Mouse (Mus musculus): ENCODE results near the gene Asic2. TPM values are rescaled to one million over a fixed set of nuclear protein-coding genes. Genes with fewer than 3 reads are reported as not detected.

The Asic2 gene
- polyA plus RNA-seq, 1 experiment from 2014 or later, result 17.7 TPM

GRCm38 (mm10) chr11:80918332-80918731, 1049.9 kb downstream of the Asic2 start:
- no peak overlapping the region for H3K4me2 ChIP-seq
- H3K27ac ChIP-seq (replicated peaks), result no peak overlapping the region
- no peak for ATAC-seq (ENCODE audit: low FRiP score, low read depth)
- H3K4me3 ChIP-seq, result no peak overlapping the region
- H3K9ac ChIP-seq, result no peak overlapping the region
- no peaks in the 10 kb centered on the region for H3K36me3 ChIP-seq
- WGBS, result 90% methylated on average over 5 of the region's 5 CpGs
- H3K27me3 ChIP-seq, result no peaks in the 10 kb centered on the region
- peaks cover 2% of the 10 kb centered on the region; the same call in 1 of the 2 replicates for H3K4me1 ChIP-seq (replicated peaks)
- H3K9me3 ChIP-seq, result no peaks in the 10 kb centered on the region

DNA sequence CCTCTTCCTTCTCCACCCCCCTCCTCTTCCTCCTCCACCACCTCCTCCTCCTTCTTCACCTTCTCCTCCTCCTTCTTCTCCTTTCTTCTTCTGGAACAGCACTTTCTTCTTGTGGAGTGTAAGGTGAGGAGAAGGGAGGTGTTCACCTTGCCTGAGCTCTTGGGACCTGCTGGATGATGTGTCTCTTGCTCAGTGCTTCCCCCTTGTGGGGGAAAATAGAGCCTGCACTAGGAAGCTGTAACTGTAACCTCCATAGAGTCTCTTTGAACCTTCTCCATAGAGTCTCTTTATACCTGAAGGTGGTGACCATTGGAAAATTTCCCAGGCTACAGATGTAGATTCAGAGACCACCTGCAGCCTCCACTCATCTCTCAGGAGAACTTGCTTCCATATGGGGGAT, 1050.6 kb downstream of the Asic2 start:
- no peak for ATAC-seq (ENCODE audit: low FRiP score, low read depth)

DNA sequence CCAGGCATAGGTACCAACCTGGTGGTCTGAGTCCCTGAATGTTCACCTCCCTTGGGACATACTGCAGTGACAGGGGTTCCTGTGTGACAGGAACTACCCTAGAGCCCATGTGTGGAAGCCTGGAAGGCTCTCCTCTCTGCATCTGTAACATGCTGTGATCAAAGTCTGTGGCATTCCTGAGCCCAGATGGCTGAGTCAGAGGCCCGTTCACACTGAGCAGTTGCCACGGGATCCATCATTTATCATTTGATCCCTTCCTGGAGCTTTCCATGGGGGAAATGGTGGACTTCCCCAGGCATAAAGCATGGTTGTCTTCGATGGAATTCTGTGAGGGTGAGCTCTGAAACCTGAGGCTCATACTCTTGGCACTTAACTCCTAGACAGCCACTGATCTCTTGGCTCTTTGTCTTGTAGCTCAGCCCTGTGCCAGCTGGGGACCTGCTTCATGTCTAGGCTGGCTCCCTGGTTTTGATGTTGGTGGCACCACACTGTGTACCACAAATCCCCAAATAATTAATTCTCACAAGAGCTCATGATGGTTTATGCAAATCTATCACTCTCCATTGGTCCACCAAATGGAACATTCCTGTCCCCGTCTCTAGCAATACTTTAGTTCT, 1054.7 kb downstream of the Asic2 start:
- no peaks in the 10 kb centered on the region for H3K9me3 ChIP-seq
- no peak overlapping the region for H3K27ac ChIP-seq (replicated peaks)
- no peak overlapping the region for H3K4me3 ChIP-seq
- no peaks in the 10 kb centered on the region for H3K4me1 ChIP-seq (replicated peaks)
- WGBS, result 43% methylated on average over 4 of the region's 4 CpGs
- H3K9ac ChIP-seq, result no peak overlapping the region
- ATAC-seq (ENCODE audit: low FRiP score, low read depth), result no peak
- H3K36me3 ChIP-seq, result no peaks in the 10 kb centered on the region
- no peaks in the 10 kb centered on the region for H3K27me3 ChIP-seq
- H3K4me2 ChIP-seq, result no peak overlapping the region

More for the DNA sequence above, 1050.6 kb downstream of the Asic2 start:
- Histone ChIP-seq H3K27me3 (no peaks in the 10 kb centered on the region), H3K4me2 (no peak overlapping the region), H3K4me3 (no peak overlapping the region), H3K36me3 (no peaks in the 10 kb centered on the region), H3K9me3 (no peaks in the 10 kb centered on the region), H3K4me1 (replicated peaks) (no peaks in the 10 kb centered on the region), H3K9ac (no peak overlapping the region), H3K27ac (replicated peaks) (no peak overlapping the region)

GRCm38 (mm10) chr11:80912721-80913120, 1055.5 kb downstream of the Asic2 start:
- no peak for ATAC-seq (ENCODE audit: low FRiP score, low read depth)

GRCm38 (mm10) chr11:80907820-80908219, 1060.4 kb downstream of the Asic2 start:
- Histone ChIP-seq H3K9me3 (no peaks in the 10 kb centered on the region), H3K27ac (replicated peaks) (no peak overlapping the region), H3K4me3 (no peak overlapping the region), H3K4me2 (no peak overlapping the region), H3K36me3 (no peaks in the 10 kb centered on the region), H3K4me1 (replicated peaks) (no peaks in the 10 kb centered on the region), H3K9ac (no peak overlapping the region), H3K27me3 (no peaks in the 10 kb centered on the region)
- 90% methylated on average over 6 of the region's 6 CpGs for WGBS
- ATAC-seq (ENCODE audit: low FRiP score, low read depth), result no peak

More at GRCm38 (mm10) chr11:80912721-80913120, 1055.5 kb downstream of the Asic2 start:
- no peak overlapping the region for H3K4me2 ChIP-seq
- H3K4me1 ChIP-seq (replicated peaks), result no peaks in the 10 kb centered on the region
- no peak overlapping the region for H3K9ac ChIP-seq
- no peaks in the 10 kb centered on the region for H3K36me3 ChIP-seq
- no peak overlapping the region for H3K4me3 ChIP-seq
- no peaks in the 10 kb centered on the region for H3K27me3 ChIP-seq
- H3K27ac ChIP-seq (replicated peaks), result no peak overlapping the region
- no peaks in the 10 kb centered on the region for H3K9me3 ChIP-seq
- 71% methylated on average over 5 of the region's 5 CpGs for WGBS

DNA sequence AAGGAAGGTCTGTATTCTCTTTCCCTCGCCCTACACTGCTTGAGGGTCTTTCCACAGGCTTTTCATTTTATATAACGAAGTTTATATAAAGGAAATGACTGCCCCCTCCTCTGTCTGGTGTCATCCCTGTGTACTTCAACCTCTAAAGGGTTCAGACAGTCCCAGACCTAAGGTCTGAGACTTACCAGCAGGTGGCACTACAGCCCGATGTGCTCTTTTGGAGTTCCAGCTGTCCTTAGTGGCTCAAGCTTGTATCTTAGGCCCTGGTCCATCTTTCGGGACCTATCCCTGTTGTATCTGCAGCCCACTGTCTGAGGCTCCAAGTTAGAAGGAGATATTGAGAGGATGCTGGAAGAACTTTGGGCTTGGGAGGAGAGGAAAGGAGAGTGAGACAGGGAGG, 1061.8 kb downstream of the Asic2 start:
- ATAC-seq (ENCODE audit: low FRiP score, low read depth), result no peak
- Histone ChIP-seq H3K36me3 (no peaks in the 10 kb centered on the region), H3K27me3 (no peaks in the 10 kb centered on the region), H3K4me1 (replicated peaks) (no peaks in the 10 kb centered on the region), H3K9ac (no peak overlapping the region), H3K4me3 (no peak overlapping the region), H3K9me3 (no peaks in the 10 kb centered on the region), H3K4me2 (no peak overlapping the region), H3K27ac (replicated peaks) (no peak overlapping the region)
- 38% methylated on average over 4 of the region's 4 CpGs for WGBS

DNA sequence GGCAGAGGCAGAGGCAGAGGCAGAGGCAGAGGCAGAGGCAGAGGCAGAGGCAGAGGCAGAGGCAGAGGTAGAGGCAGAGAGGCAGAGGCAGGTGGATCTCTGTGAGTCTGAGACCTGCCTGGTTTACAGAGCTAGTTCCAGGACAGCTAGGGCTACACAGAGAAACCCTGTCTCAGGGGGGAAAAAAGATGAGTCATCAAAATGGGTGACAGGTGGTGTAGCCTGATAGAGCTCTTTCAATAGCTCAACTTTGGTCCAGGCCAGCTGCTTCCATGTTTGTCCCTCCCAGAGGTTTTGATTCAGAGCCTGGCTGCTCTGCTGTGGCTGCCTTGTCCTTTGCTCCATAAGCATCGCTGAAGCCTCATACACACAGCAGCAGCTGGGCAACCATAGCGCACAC, 1063.7 kb downstream of the Asic2 start:
- Histone ChIP-seq H3K36me3 (no peaks in the 10 kb centered on the region), H3K9me3 (no peaks in the 10 kb centered on the region), H3K4me1 (replicated peaks) (no peaks in the 10 kb centered on the region), H3K9ac (no peak overlapping the region), H3K4me3 (no peak overlapping the region), H3K27ac (replicated peaks) (no peak overlapping the region), H3K27me3 (no peaks in the 10 kb centered on the region), H3K4me2 (no peak overlapping the region)
- no peak for ATAC-seq (ENCODE audit: low FRiP score, low read depth)
- WGBS, result 41% methylated on average over 2 of the region's 2 CpGs

DNA sequence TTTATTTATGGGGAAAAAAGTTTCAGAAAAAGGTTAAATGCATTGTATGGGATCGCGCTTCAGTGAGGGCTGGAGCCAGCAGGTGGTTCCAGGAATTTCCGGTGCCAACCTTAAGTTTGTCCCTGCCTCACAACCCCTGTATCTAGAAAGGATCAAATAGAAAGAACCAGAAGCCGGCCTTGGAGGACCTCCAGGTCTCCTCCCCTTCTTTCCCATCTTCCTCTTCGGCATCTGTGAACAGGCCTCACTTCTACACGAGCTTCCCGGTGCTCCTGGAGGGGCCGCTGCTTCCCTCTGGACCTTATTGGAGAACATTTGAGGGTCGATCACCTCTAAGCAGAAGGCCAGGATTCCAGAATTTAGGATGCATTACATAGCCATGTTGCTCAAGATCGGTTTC, 1064.8 kb downstream of the Asic2 start:
- no peaks in the 10 kb centered on the region for H3K4me1 ChIP-seq (replicated peaks)
- H3K4me2 ChIP-seq, result no peak overlapping the region
- ATAC-seq (ENCODE audit: low FRiP score, low read depth), result no peak
- WGBS, result 88% methylated on average over 10 of the region's 10 CpGs
- no peaks in the 10 kb centered on the region for H3K36me3 ChIP-seq
- H3K9me3 ChIP-seq, result no peaks in the 10 kb centered on the region
- no peaks in the 10 kb centered on the region for H3K27me3 ChIP-seq
- H3K27ac ChIP-seq (replicated peaks), result no peak overlapping the region
- no peak overlapping the region for H3K4me3 ChIP-seq
- H3K9ac ChIP-seq, result no peak overlapping the region

DNA sequence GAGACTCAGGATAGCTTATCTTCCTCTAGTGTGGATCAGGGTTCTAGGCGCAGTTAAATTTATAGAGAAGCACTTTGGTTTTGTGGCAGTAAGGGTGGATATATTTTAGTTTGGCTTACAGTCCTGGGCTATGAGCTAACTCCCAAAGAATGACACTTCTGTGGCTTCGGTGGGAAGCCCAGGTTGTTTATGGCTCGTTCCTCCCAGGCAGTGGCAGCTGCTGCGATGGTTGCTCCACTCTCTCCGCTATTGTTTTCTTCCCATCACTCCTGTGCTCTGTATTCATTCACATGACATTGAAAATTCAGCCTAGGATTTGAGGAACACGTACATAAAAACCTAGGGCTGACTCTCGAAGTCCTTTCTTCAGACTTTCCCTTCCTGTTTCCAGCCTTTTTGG, 1065.6 kb downstream of the Asic2 start:
- no peak for ATAC-seq (ENCODE audit: low FRiP score, low read depth)
- Histone ChIP-seq H3K4me2 (no peak overlapping the region), H3K9ac (no peak overlapping the region), H3K27ac (replicated peaks) (no peak overlapping the region), H3K36me3 (no peaks in the 10 kb centered on the region), H3K27me3 (no peaks in the 10 kb centered on the region), H3K9me3 (no peaks in the 10 kb centered on the region), H3K4me3 (no peak overlapping the region), H3K4me1 (replicated peaks) (no peaks in the 10 kb centered on the region)
- WGBS, result 47% methylated on average over 7 of the region's 7 CpGs

DNA sequence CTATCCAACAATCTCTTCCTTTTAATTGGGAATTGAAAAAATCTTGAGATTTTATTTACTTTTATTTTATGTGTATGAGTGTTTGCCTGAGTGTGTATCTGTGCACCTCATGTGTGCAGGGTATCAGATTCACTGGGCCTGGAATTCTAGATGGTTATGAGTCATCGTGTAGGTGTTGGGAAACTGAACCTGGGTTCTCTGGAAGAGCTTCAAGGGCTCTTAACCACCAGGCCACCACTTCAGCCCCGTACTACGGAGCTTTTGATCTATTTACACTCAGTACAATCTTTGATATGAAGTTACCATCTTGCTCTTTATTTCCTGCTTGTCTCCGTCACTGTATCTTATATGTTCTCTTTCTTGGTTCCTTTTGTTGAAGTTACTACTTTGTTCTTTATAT, 1067.7 kb downstream of the Asic2 start:
- Histone ChIP-seq H3K9me3 (no peaks in the 10 kb centered on the region), H3K4me3 (no peak overlapping the region), H3K27me3 (no peaks in the 10 kb centered on the region), H3K4me1 (replicated peaks) (no peaks in the 10 kb centered on the region), H3K27ac (replicated peaks) (no peak overlapping the region), H3K4me2 (no peak overlapping the region), H3K36me3 (no peaks in the 10 kb centered on the region), H3K9ac (no peak overlapping the region)
- 91% methylated on average over 4 of the region's 4 CpGs for WGBS
- ATAC-seq (ENCODE audit: low FRiP score, low read depth), result no peak

DNA sequence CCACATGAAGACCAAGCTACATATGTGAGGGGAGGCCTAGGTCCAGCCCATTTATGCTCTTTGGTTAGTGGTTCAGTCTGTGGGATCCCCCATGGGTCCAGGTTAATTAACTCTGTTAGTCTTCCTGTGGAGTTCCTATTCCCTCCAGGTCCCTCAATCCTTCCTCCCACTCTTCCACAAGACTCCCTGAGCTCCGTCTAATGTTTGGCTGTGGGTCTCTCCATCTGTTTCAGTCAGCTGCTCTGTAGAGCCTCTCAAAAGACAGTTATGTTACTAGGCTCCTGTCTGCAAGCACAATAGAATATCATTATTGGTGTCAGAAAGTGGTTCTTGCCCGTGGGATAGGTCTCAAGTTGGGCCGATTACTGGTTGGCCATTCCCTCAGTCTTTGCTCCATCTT, 1072.4 kb downstream of the Asic2 start:
- Histone ChIP-seq H3K27ac (replicated peaks) (no peak overlapping the region), H3K4me2 (no peak overlapping the region), H3K4me1 (replicated peaks) (no peaks in the 10 kb centered on the region), H3K4me3 (no peak overlapping the region), H3K36me3 (no peaks in the 10 kb centered on the region), H3K9ac (no peak overlapping the region), H3K27me3 (no peaks in the 10 kb centered on the region), H3K9me3 (no peaks in the 10 kb centered on the region)
- 82% methylated on average over 3 of the region's 3 CpGs for WGBS
- ATAC-seq (ENCODE audit: low FRiP score, low read depth), result no peak

DNA sequence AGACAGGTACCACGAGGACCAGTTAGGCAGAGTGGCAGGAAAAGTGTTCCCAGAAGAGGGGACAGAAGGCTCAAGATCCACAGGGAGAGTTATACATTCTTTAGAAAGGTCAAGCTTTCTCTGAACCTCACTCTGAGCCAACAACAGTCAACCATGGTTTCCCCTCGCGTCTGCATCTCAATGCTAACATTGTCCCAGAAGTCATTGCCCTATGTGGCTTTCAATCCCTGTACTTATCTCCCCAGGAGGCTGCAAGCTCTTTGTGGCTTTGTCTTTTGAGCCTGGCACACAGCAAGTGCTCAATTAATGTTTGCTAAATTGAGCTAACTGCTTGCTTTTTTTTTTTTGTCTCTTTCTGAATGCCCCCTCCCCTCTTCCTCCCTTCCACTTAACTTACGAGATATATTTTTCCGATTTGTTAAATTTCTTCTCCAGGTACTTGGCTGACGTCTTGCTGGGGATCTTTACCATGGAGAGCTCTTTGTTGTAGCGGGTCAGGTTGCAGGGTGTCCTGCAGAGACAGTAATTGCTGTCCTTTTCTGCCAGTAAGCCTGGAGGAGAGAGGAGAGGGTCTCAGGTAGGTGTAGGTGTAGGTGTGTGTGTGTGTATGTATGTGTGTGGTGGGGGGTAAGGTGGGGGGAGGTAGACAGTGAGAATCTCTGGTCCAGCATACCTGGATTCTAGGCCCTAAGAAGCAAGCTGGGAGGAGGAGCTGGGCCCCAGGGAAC, 1078.8 kb downstream of the Asic2 start:
- H3K4me1 ChIP-seq (replicated peaks), result no peaks in the 10 kb centered on the region
- no peak for ATAC-seq (ENCODE audit: low FRiP score, low read depth)
- H3K36me3 ChIP-seq, result no peaks in the 10 kb centered on the region
- H3K9me3 ChIP-seq, result no peaks in the 10 kb centered on the region
- WGBS, result 14% methylated on average over 7 of the region's 7 CpGs
- H3K9ac ChIP-seq, result no peak overlapping the region
- no peaks in the 10 kb centered on the region for H3K27me3 ChIP-seq
- H3K4me3 ChIP-seq, result no peak overlapping the region
- no peak overlapping the region for H3K4me2 ChIP-seq
- H3K27ac ChIP-seq (replicated peaks), result no peak overlapping the region

DNA sequence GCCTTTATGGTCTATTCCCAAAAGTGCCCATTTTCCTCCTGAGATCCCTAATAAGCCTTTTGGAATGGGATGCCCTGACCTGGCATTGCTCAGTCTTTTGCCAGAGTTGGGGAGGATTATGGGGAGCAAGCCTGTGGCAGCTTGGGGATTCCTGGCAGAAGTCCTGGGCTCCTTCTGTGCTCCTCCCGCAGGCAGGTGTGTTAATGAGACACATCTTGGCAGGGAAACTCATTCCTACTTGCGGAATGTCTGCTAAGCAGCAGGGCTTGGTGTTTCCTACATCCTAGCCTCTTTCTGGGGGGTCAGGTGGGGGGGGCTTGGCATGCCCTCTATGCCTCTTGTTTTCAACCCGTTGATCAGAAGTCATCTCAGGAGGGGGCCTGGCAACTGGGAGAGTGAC, 1081.2 kb downstream of the Asic2 start:
- Histone ChIP-seq H3K4me2 (no peak overlapping the region), H3K36me3 (no peaks in the 10 kb centered on the region), H3K27ac (replicated peaks) (no peak overlapping the region), H3K9ac (no peak overlapping the region), H3K27me3 (no peaks in the 10 kb centered on the region), H3K4me1 (replicated peaks) (no peaks in the 10 kb centered on the region), H3K4me3 (no peak overlapping the region), H3K9me3 (no peaks in the 10 kb centered on the region)
- 55% methylated on average over 3 of the region's 3 CpGs for WGBS
- no peak for ATAC-seq (ENCODE audit: low FRiP score, low read depth)
